Mouse (Mus musculus) stomach, embryonic 16.5 days (tissue): ENCODE results near the gene Col6a2. TPM values are rescaled to one million over a fixed set of nuclear protein-coding genes. Genes with fewer than 3 reads are reported as not detected.
A peak's percentile ranks its signal among the peaks of the same experiment; 100 is the strongest.

Experiments
- ATAC-seq: fragments of 200-750 bp; cut with Nextera tagmentation; 2 replicates; pipeline ENCODE4 v1.8.0; 2017; ENCODE audit warnings: moderate number of reproducible peaks, moderate TSS enrichment; ENCODE audit not compliant: insufficient read depth, low FRiP score
- H3K27ac ChIP-seq: fragments of 300-500 bp; sonication (generic); 2 replicates; pipeline ENCODE4 v1.5.1; 2014; ENCODE audit warnings: low read length
- H3K27me3 ChIP-seq: fragments of 300-500 bp; sonication (generic); 2 replicates; pipeline ENCODE4 v1.6.1; 2014; ENCODE audit warnings: low read length, control low read depth, mixed read lengths; ENCODE audit not compliant: control insufficient read depth, insufficient read depth
- H3K36me3 ChIP-seq: fragments of 300-500 bp; sonication (generic); 2 replicates; pipeline ENCODE4 v1.6.1; 2014; ENCODE audit warnings: low read length; ENCODE audit not compliant: control insufficient read depth, insufficient read depth
- H3K4me1 ChIP-seq: fragments of 300-500 bp; sonication (generic); 2 replicates; pipeline ENCODE4 v1.6.1; 2014; ENCODE audit warnings: low read length, control low read depth, mixed read lengths; ENCODE audit not compliant: control insufficient read depth, insufficient read depth
- H3K4me2 ChIP-seq: fragments of 300-500 bp; sonication (generic); 2 replicates; pipeline ENCODE4 v1.6.1; 2014; ENCODE audit warnings: low read depth, low read length, mixed read lengths
- H3K4me3 ChIP-seq: fragments of 300-500 bp; sonication (generic); replicated peaks from 2 replicates; pipeline ENCODE4 v1.5.1; 2014; ENCODE audit warnings: mild to moderate bottlenecking, low read length
- H3K9ac ChIP-seq: fragments of 300-500 bp; sonication (generic); 2 replicates; pipeline ENCODE4 v1.6.1; 2014; ENCODE audit warnings: low read length
- H3K9me3 ChIP-seq: fragments of 300-500 bp; sonication (generic); replicated peaks from 2 replicates; pipeline ENCODE4 v1.6.1; 2016; ENCODE audit warnings: low read length, control low read depth; ENCODE audit not compliant: control insufficient read depth
- WGBS: fragments of 180-500 bp; shearing (Covaris S2); extraction: QIAGEN DNeasy Blood & Tissue Kit; methylation state at CpG from one replicate; pipeline ENCODE4 v1.1.7; 2014; 5-methylcytosine and 5-hydroxymethylcytosine counted together
- polyA plus RNA-seq: library from polyadenylated mRNA; unstranded; fragments of >200 nt; fragmentation: Nextera tagmentation; extraction: Ambion mirVana; gene quantifications from 2 replicates; pipeline ENCODE4 v1.2.1, GENCODE M21; 2015

Col6a2 gene
- polyA plus RNA-seq, 1 experiment from 2014 or later: 287 TPM

DNA sequence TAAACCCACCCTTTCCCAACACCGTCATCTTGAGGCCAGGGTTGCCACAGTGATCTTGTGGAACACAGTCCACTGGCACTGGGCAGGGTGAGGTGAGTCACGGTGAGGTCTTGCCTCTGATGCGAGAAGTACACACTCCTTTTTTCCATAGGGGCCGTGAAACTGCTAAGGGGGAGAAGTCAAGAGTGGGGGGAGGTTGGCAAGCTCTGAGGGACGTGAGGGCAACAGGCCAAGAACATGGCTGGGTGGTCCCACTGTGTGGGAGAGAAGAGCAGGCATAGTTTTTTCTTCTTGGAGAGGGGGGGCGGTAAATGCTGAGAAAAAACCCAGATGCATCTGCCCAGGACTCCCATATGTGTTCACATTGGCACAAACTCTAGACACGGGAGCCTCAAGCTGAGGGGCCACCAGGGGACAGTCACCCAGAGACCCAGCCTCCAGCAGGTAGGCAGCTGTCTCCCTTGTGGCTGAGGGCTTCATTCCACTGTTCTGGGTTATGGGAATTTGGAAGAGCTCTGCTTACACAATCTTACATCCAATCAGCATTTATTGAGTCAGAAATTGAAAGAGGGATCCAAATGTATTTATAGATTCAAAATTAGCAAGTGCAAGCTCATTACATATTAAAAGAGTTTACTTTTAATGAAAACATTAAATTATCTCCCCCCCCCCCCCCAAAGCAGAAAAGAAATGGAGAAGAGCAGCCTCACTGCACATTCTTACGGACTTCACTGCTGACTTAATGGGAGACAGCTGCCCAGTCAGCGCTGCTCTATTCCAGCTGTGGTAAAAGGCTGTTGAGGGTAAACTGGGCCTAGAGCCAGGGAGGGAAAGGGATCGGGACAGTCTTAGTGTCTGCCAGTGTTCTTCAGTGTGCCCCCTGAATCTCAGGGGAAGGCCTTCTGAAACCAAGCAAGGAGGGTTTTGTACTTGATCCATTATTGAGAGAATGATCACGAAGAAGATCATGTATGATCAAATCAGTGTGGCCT, 30.2 kb upstream of the Col6a2 start:
- Histone ChIP-seq H3K4me3 (no peak overlapping the region), H3K27me3 (no peaks in the 10 kb centered on the region), H3K27ac (peak overlapping the region; percentile 92), H3K4me1 (peaks cover 16% of the 10 kb centered on the region; the same call in 1 of the 2 replicates), H3K36me3 (no peaks in the 10 kb centered on the region), H3K9ac (peak overlapping the region; percentile 34; the same call in 1 of the 2 replicates), H3K4me2 (peak overlapping the region; percentile 6; the same call in 1 of the 2 replicates), H3K9me3 (no peaks in the 10 kb centered on the region)
- 50% methylated on average over 11 of the region's 11 CpGs for WGBS
- peak; percentile 42 for ATAC-seq

DNA sequence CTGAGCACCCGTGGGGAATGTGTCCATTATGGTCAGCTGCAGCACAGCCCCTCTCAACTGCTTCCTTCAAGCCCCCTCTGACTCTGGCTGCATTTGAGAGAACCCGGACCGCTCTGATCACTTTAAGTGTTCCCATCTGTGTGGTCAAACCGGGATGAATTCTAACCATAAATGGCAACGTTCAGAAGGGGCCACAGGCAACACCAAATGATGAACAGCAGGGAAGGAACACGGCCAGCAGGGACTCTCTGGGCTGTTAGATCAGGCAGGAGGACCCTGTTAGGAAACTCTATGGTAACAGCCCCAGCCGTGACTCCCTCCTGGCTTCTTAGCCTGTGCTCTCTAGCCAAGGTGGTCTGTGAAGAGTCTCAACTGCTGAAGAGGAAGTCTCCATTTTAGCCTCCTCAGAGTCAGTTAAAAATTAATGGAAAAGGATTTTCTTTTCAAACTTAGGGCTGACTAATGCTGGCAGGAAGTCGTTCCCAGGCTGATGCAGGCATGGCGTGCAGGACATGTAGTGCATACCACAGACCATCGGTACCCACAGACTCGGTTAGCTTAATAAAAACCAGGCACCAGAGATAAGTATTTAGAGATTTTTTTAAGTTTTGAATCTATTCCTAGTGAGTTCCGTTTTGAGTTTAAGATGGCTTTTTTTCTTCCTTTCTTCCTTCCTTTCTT, 27.4 kb upstream of the Col6a2 start:
- Histone ChIP-seq H3K36me3 (no peaks in the 10 kb centered on the region), H3K27ac (peak overlapping the region; percentile 95), H3K4me1 (peaks cover 16% of the 10 kb centered on the region; the same call in 1 of the 2 replicates), H3K27me3 (no peaks in the 10 kb centered on the region), H3K9ac (0 out of 2 replicates have a peak overlapping the region, but pooled peaks have one; percentile 20), H3K4me2 (no peak overlapping the region), H3K4me3 (no peak overlapping the region), H3K9me3 (no peaks in the 10 kb centered on the region)
- WGBS: 28% methylated on average over 12 of the region's 12 CpGs
- peak; percentile 81 for ATAC-seq

DNA sequence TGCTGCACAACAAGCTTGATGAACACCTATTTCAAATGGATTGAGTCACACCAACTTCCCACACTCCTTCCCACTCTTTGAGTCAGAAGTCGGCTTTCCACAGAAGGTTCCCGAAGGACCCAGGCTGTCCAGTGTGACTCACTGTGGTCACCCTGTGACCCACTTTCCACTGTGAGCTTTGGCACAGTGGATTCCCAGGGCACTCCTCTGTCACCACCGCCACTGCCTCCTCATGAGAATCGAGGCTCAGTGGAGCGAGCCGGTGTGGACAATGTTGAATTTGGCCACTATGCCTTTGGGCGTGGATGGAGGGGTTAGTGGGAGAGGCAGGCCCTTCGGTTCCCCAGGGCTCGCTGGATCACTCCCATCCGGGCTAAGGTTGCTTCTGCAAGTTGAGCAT, 25.3 kb upstream of the Col6a2 start:
- 88% methylated on average over 10 of the region's 10 CpGs for WGBS
- no peak overlapping the region for H3K4me3 ChIP-seq
- no peak for ATAC-seq
- H3K27me3 ChIP-seq: no peaks in the 10 kb centered on the region
- H3K9me3 ChIP-seq: no peaks in the 10 kb centered on the region
- no peak overlapping the region for H3K4me2 ChIP-seq
- H3K36me3 ChIP-seq: no peaks in the 10 kb centered on the region
- H3K9ac ChIP-seq: no peak overlapping the region
- peaks cover 19% of the 10 kb centered on the region; the same call in 1 of the 2 replicates for H3K4me1 ChIP-seq
- H3K27ac ChIP-seq: no peak overlapping the region; the same call in 1 of the 2 replicates

DNA sequence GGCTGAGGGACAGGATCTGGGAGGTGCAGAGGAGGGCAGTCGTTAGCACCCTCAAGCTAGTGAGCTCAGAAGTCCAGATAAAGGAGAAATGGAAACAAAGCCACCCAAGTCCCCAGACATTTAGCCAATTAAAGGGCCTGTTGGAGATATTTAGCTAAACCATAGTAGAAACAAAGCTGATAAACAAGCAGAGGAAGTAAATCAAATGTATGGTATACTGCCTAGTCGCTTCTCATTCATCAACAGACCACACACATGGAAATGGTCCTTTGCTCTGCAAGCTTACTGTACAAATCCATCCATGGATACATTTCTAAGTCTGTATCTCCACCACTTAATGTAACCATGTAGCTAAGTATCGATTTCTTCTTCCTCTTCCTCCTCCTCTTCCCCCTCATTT, 24.0 kb upstream of the Col6a2 start:
- Histone ChIP-seq H3K9me3 (no peaks in the 10 kb centered on the region), H3K4me1 (peaks cover 17% of the 10 kb centered on the region; the same call in 1 of the 2 replicates), H3K4me2 (no peak overlapping the region), H3K9ac (no peak overlapping the region), H3K27me3 (no peaks in the 10 kb centered on the region), H3K36me3 (no peaks in the 10 kb centered on the region), H3K4me3 (no peak overlapping the region), H3K27ac (peak overlapping the region; percentile 58)
- 61% methylated on average over 3 of the region's 3 CpGs for WGBS
- ATAC-seq: no peak

DNA sequence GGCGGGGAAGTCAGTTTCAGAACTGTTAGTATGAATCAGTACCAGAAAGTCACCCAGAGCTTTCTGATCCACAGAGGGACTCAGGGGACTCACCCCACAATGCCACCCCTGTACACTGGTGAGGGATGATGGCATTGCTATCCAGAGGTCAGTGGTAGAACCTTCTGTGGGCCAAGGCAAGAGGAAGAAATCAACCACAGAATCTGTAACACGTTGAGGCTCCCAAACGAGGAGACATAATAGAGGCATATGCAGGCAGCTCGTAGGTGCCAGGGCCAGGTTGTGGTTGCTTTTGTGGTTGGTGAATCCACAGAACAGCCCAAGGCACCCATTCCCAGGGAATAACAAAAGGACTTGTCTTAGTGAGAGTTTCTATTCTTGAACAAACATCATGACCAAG, 22.3 kb upstream of the Col6a2 start:
- H3K36me3 ChIP-seq: no peaks in the 10 kb centered on the region
- ATAC-seq: no peak
- H3K27me3 ChIP-seq: no peaks in the 10 kb centered on the region
- H3K27ac ChIP-seq: no peak overlapping the region
- peaks cover 17% of the 10 kb centered on the region; the same call in 1 of the 2 replicates for H3K4me1 ChIP-seq
- no peaks in the 10 kb centered on the region for H3K9me3 ChIP-seq
- no peak overlapping the region for H3K4me2 ChIP-seq
- WGBS: 91% methylated on average over 4 of the region's 4 CpGs
- no peak overlapping the region for H3K9ac ChIP-seq
- H3K4me3 ChIP-seq: no peak overlapping the region

DNA sequence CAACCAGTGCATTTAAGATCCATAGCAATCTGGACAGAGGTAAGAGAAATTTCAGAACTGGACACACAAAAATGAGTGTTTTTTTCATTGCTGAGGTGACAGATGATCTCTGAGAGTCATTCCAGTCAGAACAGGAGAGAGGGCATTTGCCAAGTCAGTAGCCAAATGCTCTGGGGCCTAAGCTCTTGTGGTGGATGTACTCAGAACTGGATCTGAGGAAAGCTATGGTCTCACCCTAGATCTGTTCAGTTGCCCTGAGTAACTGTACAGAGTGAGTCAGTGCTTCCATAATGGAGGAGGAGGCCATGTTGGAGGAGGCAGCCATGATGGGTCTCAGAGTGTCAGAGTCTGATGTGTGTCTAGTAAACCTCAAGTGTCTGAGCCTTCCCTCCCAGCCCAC, 21.6 kb upstream of the Col6a2 start:
- H3K27ac ChIP-seq: peak overlapping the region; percentile 95; the same call in 1 of the 2 replicates
- H3K4me2 ChIP-seq: no peak overlapping the region

DNA sequence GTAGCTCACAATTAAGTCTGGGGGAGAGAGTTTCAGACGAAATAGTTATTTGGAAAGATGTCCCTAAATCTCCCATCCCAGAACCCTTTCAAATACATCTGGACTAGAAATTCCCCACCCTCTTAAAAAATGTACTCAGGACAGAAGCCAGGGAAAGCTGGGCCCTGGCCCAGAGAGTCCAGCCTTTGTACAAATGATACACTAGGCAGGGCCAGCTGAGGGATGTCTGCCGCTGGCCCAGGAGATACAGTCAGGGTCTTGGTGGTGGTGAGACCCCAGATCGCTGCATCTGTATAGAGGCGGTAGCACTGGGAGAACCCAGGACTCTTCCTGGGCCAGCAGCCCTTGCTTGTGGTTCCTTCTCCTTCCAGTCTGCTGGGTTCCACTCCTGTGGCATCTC, 20.6 kb upstream of the Col6a2 start:
- peak; percentile 72 for ATAC-seq
- Histone ChIP-seq H3K27me3 (no peaks in the 10 kb centered on the region), H3K36me3 (no peaks in the 10 kb centered on the region), H3K9me3 (no peaks in the 10 kb centered on the region), H3K9ac (peak overlapping the region; percentile 32; the same call in 1 of the 2 replicates), H3K4me3 (no peak overlapping the region), H3K4me2 (no peak overlapping the region), H3K27ac (peak overlapping the region; percentile 95), H3K4me1 (peaks cover 15% of the 10 kb centered on the region; the same call in 1 of the 2 replicates)
- 56% methylated on average over 4 of the region's 4 CpGs for WGBS

More for the DNA sequence above, 21.6 kb upstream of the Col6a2 start:
- H3K9ac ChIP-seq: no peak overlapping the region
- no peaks in the 10 kb centered on the region for H3K27me3 ChIP-seq
- no peaks in the 10 kb centered on the region for H3K36me3 ChIP-seq
- H3K4me1 ChIP-seq: peaks cover 15% of the 10 kb centered on the region; the same call in 1 of the 2 replicates
- no peak for ATAC-seq
- no peaks in the 10 kb centered on the region for H3K9me3 ChIP-seq
- no peak overlapping the region for H3K4me3 ChIP-seq

DNA sequence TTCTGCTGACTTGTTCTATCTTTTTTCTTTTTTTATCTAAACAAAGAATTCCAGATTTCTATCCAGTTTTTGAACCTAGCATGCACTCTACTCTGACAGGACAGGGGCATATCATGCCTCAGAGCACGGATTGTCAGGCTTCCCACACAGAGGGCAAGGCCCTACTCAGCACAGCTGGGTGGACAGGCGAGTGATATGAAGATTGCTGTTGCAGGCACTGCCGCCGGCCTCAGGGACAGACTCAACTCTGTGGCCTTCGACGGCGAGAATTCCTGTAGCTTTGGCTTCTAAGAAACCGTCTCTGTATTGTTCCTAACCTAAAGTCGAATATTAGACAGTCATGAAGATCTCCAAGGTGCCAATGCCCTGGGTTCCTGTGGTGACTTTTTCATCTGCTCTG, 20.0 kb upstream of the Col6a2 start:
- H3K4me1 ChIP-seq: peaks cover 15% of the 10 kb centered on the region; the same call in 1 of the 2 replicates
- peak; percentile 64; the same call in 1 of the 2 replicates for ATAC-seq
- 53% methylated on average over 9 of the region's 9 CpGs for WGBS
- H3K27me3 ChIP-seq: no peaks in the 10 kb centered on the region
- no peaks in the 10 kb centered on the region for H3K36me3 ChIP-seq
- H3K9ac ChIP-seq: no peak overlapping the region
- no peak overlapping the region for H3K4me2 ChIP-seq
- peak overlapping the region; percentile 95 for H3K27ac ChIP-seq
- H3K9me3 ChIP-seq: no peaks in the 10 kb centered on the region
- no peak overlapping the region for H3K4me3 ChIP-seq
